Mouse (Mus musculus) mesoderm, embryonic 11.5 days (tissue): Measurements from ENCODE around the gene Dpf3.

Experiments
- DNase-seq: peaks from one replicate; pipeline ENCODE4 v3.0.0-alpha.2; 2012; ENCODE audit warnings: low read depth, low spot score

Gene Dpf3

GRCm38 (mm10) chr12:83466508-83467430 lies 20.7 kb downstream of the Dpf3 start:
- peak; percentile 70 for DNase-seq

GRCm38 (mm10) chr12:83466053-83466452 lies 21.5 kb downstream of the Dpf3 start:
- peak; percentile 11 for DNase-seq

GRCm38 (mm10) chr12:83460272-83460671 lies 27.2 kb downstream of the Dpf3 start:
- DNase-seq: no peak

GRCm38 (mm10) chr12:83454697-83455321 lies 32.7 kb downstream of the Dpf3 start:
- no peak for DNase-seq

GRCm38 (mm10) chr12:83451850-83452249 lies 35.7 kb downstream of the Dpf3 start:
- no peak for DNase-seq

- DNase-seq: no peak
Measured at GRCm38 (mm10) chr12:83450471-83450870, 37.0 kb downstream of the Dpf3 start.

- DNase-seq: no peak
Measured at GRCm38 (mm10) chr12:83449202-83449601, 38.3 kb downstream of the Dpf3 start.

GRCm38 (mm10) chr12:83445587-83445986 lies 41.9 kb downstream of the Dpf3 start:
- DNase-seq: no peak

- no peak for DNase-seq
Measured at GRCm38 (mm10) chr12:83444448-83444847, 43.1 kb downstream of the Dpf3 start.

- no peak for DNase-seq
Measured at GRCm38 (mm10) chr12:83438002-83438401, 49.5 kb downstream of the Dpf3 start.

GRCm38 (mm10) chr12:83433987-83434698 lies 53.4 kb downstream of the Dpf3 start:
- no peak for DNase-seq

GRCm38 (mm10) chr12:83433436-83433835 lies 54.1 kb downstream of the Dpf3 start:
- no peak for DNase-seq

- DNase-seq: no peak
Measured at GRCm38 (mm10) chr12:83430207-83430606, 57.3 kb downstream of the Dpf3 start.

- DNase-seq: peak; percentile 44
Measured at GRCm38 (mm10) chr12:83428016-83428415, 59.5 kb downstream of the Dpf3 start.

GRCm38 (mm10) chr12:83427601-83428000 lies 59.9 kb downstream of the Dpf3 start:
- DNase-seq: no peak

GRCm38 (mm10) chr12:83426326-83426725 lies 61.2 kb downstream of the Dpf3 start:
- DNase-seq: no peak

- DNase-seq: no peak
Measured at GRCm38 (mm10) chr12:83425736-83426135, 61.8 kb downstream of the Dpf3 start.

- no peak for DNase-seq
Measured at GRCm38 (mm10) chr12:83424720-83425444, 62.6 kb downstream of the Dpf3 start.

GRCm38 (mm10) chr12:83424086-83424719 lies 63.3 kb downstream of the Dpf3 start:
- no peak for DNase-seq

GRCm38 (mm10) chr12:83420346-83420745 lies 67.2 kb downstream of the Dpf3 start:
- no peak for DNase-seq

- DNase-seq: no peak
Measured at GRCm38 (mm10) chr12:83415207-83415606, 72.3 kb downstream of the Dpf3 start.
